Mouse (Mus musculus) liver, adult 2 months (tissue): ENCODE measurements around the gene Hdlbp. TPM values are rescaled to one million over a fixed set of nuclear protein-coding genes. Genes with fewer than 3 reads are reported as not detected.

Source experiments
- DNase-seq: peaks from one replicate; pipeline ENCODE4 v3.0.0-alpha.2; 2011; ENCODE audit warnings: low read depth, low spot score; ENCODE audit errors: extremely low read depth
- H3K27ac ChIP-seq: fragments of 200-500 bp; replicated peaks from 2 replicates; pipeline ENCODE4 v1.5.1; 2012; ENCODE audit warnings: low read depth, mild to moderate bottlenecking, control low read depth, inconsistent platforms, low read length; ENCODE audit not compliant: insufficient read depth
- H3K27me3 ChIP-seq: fragments of 200-500 bp; 2 replicates; pipeline ENCODE4 v1.6.1; 2012; ENCODE audit warnings: mild to moderate bottlenecking, moderate library complexity, low read length, inconsistent platforms; ENCODE audit not compliant: control insufficient read depth, insufficient read depth
- H3K36me3 ChIP-seq: fragments of 200-500 bp; 2 replicates; pipeline ENCODE4 v1.6.1; 2012; ENCODE audit warnings: low read length, inconsistent platforms; ENCODE audit not compliant: control insufficient read depth, insufficient read depth
- H3K4me1 ChIP-seq: fragments of 200-500 bp; 2 replicates; pipeline ENCODE4 v1.6.1; 2011; ENCODE audit warnings: low read length; ENCODE audit not compliant: control insufficient read depth, insufficient read depth
- H3K4me3 ChIP-seq: fragments of 200-500 bp; 2 replicates; pipeline ENCODE4 v1.5.1; 2011; ENCODE audit warnings: low read depth, mild to moderate bottlenecking, control low read depth, low read length, moderate library complexity; ENCODE audit not compliant: insufficient read depth
- H3K79me2 ChIP-seq: fragments of 200-500 bp; 2 replicates; pipeline ENCODE4 v1.6.1; 2012; ENCODE audit warnings: inconsistent platforms, mild to moderate bottlenecking, low read length, moderate library complexity; ENCODE audit not compliant: control insufficient read depth, insufficient read depth
- H3K9ac ChIP-seq: fragments of 200-500 bp; 2 replicates; pipeline ENCODE4 v1.6.1; 2012; ENCODE audit warnings: low read depth, mild to moderate bottlenecking, control low read depth, inconsistent platforms, low read length
- CTCF ChIP-seq: fragments of 200-500 bp; IDR thresholded peaks from 2 replicates; pipeline ENCODE4 v1.5.1; 2011; ENCODE audit warnings: low read depth, low read length, control low read depth
- POLR2A ChIP-seq: fragments of 200-500 bp; IDR thresholded peaks from 2 replicates; pipeline ENCODE4 v1.6.1; 2011; ENCODE audit warnings: low read length, control low read depth; ENCODE audit not compliant: insufficient read depth; ENCODE audit errors: extremely low read depth
- WGBS: fragments of 180-500 bp; shearing (Covaris S2); methylation state at CpG from one replicate; pipeline ENCODE4 v1.1.7; 2018; 5-methylcytosine and 5-hydroxymethylcytosine counted together
- polyA plus RNA-seq: library from polyadenylated mRNA; depleted of rRNA; stranded (reverse); fragments of >200 nt; gene quantifications from 2 replicates; pipeline ENCODE4 v1.2.3, GENCODE M21; 2012
- total RNA-seq: library from RNA; depleted of rRNA; stranded (reverse); fragments of >200 nt; gene quantifications from 2 replicates; pipeline ENCODE4 v1.2.3, GENCODE M21; 2014

Hdlbp gene
- total and polyA plus RNA-seq, 2 experiments = 119 to 169 TPM

DNA sequence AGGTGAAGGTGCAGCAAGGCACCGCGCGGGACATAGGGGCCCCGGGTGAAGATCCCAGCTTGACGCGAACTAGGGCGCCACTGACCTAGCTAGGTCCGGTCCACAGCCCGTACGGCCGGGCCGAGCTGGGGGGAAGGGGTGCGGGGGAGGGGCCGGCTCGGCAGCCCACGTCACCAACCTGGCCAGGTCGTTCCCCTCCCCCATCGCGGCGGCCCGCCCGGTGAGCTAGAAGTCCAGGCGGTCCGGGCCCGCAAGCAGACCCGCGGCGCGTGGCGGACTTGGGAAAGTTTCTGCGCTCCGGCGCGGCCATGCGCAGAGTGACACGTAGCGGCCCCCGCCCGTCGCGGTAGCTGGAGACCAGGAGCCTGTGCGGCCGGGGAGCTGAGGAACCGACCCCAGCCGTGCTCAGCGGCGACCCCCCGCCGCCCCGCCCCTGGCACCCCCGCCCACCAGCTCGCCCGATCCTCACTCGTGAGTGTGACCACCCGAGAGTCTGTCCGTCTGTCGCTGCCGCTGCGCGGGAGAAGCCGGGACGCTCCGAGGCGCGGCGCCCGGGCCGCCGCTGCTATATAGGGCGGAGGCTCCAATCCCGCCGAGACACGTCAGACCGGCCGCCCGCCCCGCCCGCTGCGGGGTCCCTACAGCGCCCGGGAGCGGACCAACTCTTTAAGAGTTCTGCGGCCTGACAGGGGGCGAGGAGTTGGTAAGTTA is 33.3 kb downstream of the Hdlbp start:
- peak overlapping the region; percentile 98 for H3K9ac ChIP-seq
- H3K4me3 ChIP-seq = peak overlapping the region; percentile 89
- H3K4me1 ChIP-seq = peaks cover 34% of the 10 kb centered on the region
- H3K27me3 ChIP-seq = no peaks in the 10 kb centered on the region
- peaks cover 19% of the 10 kb centered on the region for H3K36me3 ChIP-seq
- H3K27ac ChIP-seq = peak overlapping the region; percentile 95
- under 1% methylated on average over 81 of the region's 84 CpGs for WGBS
- H3K79me2 ChIP-seq = peaks cover 31% of the 10 kb centered on the region
- peak; percentile 93 for TF ChIP-seq POLR2A
- TF ChIP-seq CTCF = no peak
- peak; percentile 39 for DNase-seq

DNA sequence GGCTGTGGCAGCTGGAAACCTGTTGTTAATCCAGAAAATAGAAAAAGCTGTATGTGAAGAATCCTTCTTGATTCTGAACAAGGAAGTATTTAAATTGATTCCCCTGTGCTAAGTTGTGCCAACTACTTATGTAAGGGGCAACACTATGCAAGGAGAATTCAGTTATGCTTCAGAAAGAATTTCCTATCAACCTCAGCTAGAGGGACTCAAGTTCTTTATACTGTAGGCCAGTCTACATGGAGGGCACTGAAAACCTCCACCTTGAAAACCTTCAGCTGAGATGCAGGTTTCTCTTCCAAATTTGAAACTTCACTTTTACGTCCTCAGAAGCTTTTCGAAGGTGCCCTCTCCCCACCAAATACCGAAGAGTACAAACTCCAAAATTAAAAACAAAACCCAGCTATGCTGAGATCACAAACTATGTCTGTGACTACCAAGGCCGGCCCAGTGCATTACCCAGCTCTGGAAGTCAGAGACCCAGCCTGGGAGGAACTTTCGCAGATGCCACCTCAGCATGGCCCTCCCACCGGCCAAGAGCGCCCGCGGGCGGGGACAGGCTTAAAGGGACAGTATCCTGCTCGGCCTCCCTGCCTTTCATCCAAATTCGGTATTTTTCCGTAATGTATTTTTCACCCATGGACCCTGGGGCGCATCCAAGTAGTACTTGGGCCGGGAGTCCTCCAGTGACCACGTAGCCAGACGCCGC is 34.1 kb downstream of the Hdlbp start:
- peak; percentile 80 for DNase-seq
- WGBS = under 1% methylated on average over 18 of the region's 18 CpGs

GRCm38 (mm10) chr1:93439321-93439720 is 39.3 kb downstream of the Hdlbp start:
- TF ChIP-seq POLR2A (no peak), CTCF (no peak)
- Histone ChIP-seq H3K4me3 (no peak overlapping the region), H3K36me3 (peaks cover 68% of the 10 kb centered on the region), H3K27ac (no peak overlapping the region), H3K79me2 (peaks cover 30% of the 10 kb centered on the region), H3K9ac (no peak overlapping the region), H3K4me1 (peaks cover 28% of the 10 kb centered on the region), H3K27me3 (no peaks in the 10 kb centered on the region)
- DNase-seq = peak; percentile 60
- 19% methylated on average over 1 of the region's 1 CpGs for WGBS

More for the DNA sequence above, 34.1 kb downstream of the Hdlbp start:
- H3K4me3 ChIP-seq = peak overlapping the region; percentile 89
- H3K36me3 ChIP-seq = peaks cover 25% of the 10 kb centered on the region
- H3K27ac ChIP-seq = peak overlapping the region; percentile 95
- H3K4me1 ChIP-seq = peaks cover 36% of the 10 kb centered on the region
- no peaks in the 10 kb centered on the region for H3K27me3 ChIP-seq
- peak overlapping the region; percentile 98 for H3K9ac ChIP-seq
- TF ChIP-seq CTCF (no peak), POLR2A (no peak; the same call in 1 of the 2 replicates)
- peaks cover 29% of the 10 kb centered on the region for H3K79me2 ChIP-seq

DNA sequence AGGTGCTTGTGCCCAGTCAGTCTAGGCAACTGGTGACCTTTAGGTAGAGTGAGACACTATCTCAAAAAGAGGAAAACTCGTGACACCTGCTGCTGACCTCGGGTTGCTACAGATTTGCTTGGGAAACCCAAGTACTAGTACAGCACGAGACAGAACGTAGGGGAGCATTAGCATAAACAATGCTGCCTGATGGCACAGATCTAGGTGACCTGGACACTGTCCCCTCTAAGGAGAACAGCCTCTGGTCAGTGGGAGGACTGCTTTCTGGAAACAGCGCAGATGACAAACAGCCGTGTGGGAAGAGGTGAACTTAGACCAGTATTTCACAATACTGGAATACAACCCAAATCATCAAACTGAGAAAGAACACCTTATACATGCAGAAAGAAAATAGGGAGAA is 46.5 kb downstream of the Hdlbp start:
- WGBS = 20% methylated on average over 6 of the region's 6 CpGs
- peaks cover 5% of the 10 kb centered on the region; the same call in 1 of the 2 replicates for H3K79me2 ChIP-seq
- H3K27ac ChIP-seq = peak overlapping the region; percentile 51
- no peak overlapping the region for H3K9ac ChIP-seq
- TF ChIP-seq CTCF (no peak), POLR2A (no peak)
- peaks cover 13% of the 10 kb centered on the region for H3K4me1 ChIP-seq
- peaks cover 79% of the 10 kb centered on the region for H3K36me3 ChIP-seq
- no peak overlapping the region for H3K4me3 ChIP-seq
- peak; percentile 92 for DNase-seq
- no peaks in the 10 kb centered on the region for H3K27me3 ChIP-seq

- no peak overlapping the region for H3K9ac ChIP-seq
- H3K4me3 ChIP-seq = no peak overlapping the region
- TF ChIP-seq POLR2A (no peak), CTCF (no peak)
- H3K4me1 ChIP-seq = no peaks in the 10 kb centered on the region
- DNase-seq = no peak
- H3K27ac ChIP-seq = no peak overlapping the region
- peaks cover 20% of the 10 kb centered on the region for H3K36me3 ChIP-seq
- H3K79me2 ChIP-seq = no peaks in the 10 kb centered on the region
- WGBS = 80% methylated on average over 4 of the region's 4 CpGs
- no peaks in the 10 kb centered on the region for H3K27me3 ChIP-seq
These were observed 75.2 kb downstream of the Hdlbp start for GRCm38 (mm10) chr1:93403403-93403802.
